Mouse (Mus musculus) spleen, postnatal 36 days (tissue): Measurements from ENCODE around the gene Vipr1.
A peak's percentile ranks its signal among the peaks of the same experiment; 100 is the strongest.

Source experiments
- DNase-seq, 2 experiments: peaks; one replicate each; pipeline ENCODE4 v3.0.0; 2022; ENCODE audit warnings: low spot score in 2 of 2, mixed read lengths in 1 of 2

The Vipr1 gene

DNA sequence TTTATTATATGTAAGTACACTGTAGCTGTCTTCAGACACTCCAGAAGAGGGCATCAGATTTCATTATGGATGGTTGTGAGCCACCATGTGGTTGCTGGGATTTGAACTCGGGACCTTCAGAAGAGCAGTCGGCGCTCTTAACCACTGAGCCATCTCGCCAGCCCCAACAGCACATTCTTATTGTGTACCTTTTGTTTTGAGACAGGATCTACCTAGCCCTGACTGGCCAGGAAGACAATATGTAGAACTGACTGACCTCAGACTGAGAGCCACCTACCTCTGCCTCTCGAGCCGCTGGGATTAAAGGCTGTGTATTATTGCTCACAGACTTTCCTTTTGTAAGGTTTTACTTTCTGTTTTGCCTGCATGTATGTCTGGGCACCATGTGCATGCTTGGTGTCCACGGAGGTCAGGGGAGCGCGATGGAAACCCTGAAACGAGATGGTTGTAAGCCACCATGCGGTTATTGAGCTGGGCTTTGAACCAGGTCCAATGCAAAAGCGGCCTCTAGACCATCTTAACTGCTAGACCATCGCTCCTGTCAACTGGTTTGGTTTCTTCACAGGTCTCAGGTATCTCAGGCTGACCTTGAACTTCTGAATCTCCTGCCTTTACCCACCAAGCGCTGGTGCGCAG lies 75.7 kb downstream of the Vipr1 start:
- no peak for DNase-seq

DNA sequence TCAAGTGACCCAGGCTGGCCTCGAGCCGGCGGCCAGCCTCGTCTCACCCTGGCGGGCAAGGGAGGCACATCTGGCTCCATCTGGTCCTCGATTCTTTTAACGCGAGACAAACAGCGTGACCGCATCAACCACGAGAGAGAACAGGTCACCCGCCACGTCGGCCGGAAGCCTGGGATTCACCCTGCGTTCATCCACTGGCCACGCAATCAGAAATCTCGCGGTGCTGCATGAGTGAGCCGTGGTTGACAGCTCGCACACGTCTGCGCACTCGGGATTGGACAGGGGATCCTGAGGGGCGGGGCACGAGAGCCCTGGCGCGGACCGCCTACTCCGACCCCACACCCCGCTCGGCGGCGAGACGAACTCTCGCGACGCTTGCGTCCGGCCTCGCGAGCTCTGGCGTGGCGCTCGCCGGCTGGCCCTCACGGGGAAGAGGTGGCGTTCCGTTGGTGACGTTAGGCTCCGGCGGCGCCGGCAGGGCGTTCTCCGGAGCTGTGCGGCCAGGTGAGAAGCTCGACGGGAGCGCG lies 76.3 kb downstream of the Vipr1 start, which contains the start of gene Nktr:
Gene Nktr (plus strand): TSS at position 378 of the 527 bp plus-strand sequence.
- peak; percentile 97 to 98 for DNase-seq

DNA sequence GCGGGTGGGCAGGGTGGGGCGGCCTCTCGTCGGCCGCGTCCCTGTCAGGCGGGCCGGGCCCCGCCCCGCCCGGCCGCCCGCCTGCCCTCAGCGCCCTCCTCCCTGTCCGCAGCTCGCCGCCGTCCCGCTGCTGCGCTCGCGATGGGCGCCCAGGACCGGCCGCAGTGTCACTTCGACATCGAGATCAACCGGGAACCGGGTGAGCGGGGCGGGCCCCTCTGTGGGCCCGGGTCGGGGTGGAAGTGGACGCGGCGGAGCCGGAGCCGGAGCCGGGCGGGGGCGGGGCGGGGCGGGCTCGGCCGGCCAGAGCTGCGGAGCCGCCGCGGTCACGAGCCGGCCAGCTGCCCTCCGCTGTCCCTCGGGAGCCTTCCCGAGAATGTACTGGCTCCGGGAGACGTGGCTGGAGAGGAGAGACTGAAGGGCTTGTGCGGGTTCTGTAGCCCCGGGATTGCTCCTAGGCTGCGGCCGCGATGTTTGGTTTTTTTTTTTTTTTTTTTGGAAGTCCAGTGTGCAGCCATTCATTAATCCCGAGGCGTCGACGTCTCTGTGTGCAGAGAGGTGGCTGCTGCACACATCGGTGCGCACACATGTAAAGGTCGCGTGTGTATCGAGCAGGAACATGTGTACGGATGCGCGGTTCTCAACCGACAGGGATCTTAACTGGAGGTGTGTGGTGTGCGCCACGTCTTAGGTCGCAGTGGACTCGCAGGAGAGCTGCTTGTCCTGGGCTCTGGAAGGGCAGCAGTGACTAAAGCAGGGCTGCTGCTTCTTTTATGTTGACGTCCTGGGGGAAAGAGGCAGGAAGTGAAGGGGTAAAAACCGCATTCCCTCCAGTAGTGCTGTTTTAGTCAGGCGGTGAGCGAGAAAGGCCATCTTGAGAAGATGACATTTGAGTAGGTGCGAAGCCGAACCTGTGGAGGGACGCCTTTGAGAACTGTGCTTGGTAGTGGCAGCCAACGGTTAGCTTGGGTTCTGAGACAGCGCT lies 77.1 kb downstream of the Vipr1 start:
- DNase-seq = peak in 1 of 2 experiments; percentile 6
